Mouse (Mus musculus): ENCODE results near the gene B3gnt6.

Gene B3gnt6

DNA sequence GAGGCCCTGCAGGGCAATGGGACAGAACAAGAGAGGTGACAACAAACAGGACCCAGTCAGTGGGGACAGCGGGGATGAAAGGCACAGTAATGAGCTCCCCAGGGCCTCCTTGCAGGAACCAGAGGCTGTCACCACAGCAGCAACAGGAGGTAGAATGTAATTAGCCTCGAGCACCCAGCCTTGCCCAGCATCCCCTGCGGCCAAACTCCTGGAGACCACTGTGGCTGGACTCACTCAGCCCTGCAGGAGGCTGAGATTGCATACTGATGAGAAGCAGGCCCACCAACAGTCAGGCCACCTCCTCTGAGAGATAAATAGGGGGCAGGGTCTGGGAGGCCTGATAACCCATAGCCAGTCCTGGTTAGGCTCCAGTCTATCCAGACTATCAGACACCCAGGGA lies 49.5 kb downstream of the B3gnt6 start:
- no peak for DNase-seq (ENCODE audit: low spot score)

DNA sequence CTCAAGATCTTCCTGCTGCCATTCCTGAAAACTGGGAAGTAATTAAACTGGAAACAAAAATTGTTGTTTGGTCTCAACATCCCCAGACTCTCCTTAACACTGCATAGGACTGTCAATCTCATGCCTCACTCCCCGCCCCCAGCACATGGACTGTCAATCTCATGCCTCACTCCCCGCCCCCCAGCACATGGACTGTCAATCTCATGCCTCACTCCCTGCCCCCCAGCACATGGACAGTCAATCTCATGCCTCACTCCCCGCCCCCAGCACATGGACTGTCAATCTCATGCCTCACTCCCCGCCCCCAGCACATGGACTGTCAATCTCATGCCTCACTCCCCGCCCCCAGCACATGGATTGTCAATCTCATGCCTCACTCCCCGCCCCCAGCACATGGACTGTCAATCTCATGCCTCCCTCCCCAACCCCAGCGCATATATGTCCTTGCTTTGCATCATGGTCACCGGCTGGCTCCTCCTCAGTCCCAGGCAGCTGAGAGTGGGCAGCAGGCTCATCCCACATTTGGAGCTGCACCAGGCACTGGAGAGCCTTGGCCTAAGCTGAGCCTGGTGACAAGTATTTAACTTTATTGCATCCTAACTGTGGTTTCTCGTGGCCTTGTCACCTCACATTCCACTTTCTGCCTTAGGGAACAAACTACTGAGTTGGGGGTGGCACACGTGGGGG lies 50.4 kb downstream of the B3gnt6 start:
- no peak for DNase-seq (ENCODE audit: low spot score)

DNA sequence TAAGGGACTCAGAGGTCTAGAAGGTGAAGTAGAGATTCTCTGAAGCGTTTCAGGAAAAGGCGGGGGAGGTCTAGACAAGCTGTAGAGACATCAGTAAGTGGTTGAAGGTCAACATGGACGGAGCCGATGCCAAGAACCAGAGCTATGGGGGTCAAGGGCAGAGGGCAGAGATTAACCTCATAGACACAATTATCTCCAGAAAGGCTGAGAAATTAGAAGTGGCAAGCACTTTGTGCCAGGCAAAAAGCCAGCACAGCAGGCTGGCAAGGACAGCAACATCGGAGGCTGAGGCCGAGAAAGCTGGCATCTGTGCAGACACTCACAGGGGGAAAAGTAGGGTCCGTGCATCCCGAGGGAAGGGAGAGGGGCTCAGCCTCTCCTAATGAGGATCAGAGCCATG lies 51.5 kb downstream of the B3gnt6 start:
- DNase-seq (ENCODE audit: low spot score): no peak

DNA sequence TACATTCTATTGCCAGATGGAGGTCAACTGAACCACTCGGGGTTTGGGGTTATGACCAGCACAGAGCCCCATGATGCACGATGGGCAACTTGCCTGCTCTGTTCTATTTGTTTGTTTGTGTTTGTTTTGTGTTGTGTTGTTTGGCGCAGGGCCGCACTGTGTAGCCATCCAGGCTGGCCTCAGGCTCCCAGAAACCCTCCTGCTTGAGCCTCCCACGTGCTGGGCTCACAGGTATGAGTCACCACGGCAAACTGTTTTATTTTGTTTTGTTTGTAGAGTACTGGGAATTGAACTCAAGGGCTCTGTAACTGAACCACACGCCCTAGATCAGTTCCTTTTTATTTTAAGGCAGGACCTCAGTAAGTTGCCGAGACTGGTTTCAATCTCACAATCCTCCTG lies 52.8 kb downstream of the B3gnt6 start:
- no peak for DNase-seq (ENCODE audit: low spot score)

DNA sequence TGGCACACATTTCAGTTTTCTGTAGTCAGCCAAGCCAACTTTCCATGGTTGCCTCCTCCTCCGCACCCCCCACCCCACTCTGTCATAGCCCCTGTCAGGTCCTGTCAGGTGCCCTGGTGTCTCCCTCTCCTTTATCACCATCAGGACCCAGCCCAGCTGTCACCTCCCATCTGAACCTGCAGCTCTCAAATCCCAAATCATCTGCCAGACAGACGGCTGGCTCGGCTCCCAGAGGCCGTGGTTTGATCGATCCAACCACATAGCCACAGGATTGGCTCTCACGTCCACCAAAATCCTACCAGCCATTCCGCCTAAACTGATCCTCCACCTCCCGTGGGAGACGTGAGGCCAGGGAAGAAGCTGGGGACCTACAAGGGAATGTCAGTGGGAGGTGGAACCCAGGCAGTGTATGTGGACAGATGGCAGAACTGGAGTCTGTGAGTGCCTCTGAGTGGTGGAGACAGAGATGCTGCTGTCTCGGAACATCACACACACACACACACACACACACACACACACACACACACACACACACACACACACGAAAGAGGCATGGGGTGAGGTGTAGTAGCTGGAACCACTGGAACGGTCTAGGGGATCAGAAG lies 53.3 kb downstream of the B3gnt6 start:
- no peak for DNase-seq (ENCODE audit: low spot score)

DNA sequence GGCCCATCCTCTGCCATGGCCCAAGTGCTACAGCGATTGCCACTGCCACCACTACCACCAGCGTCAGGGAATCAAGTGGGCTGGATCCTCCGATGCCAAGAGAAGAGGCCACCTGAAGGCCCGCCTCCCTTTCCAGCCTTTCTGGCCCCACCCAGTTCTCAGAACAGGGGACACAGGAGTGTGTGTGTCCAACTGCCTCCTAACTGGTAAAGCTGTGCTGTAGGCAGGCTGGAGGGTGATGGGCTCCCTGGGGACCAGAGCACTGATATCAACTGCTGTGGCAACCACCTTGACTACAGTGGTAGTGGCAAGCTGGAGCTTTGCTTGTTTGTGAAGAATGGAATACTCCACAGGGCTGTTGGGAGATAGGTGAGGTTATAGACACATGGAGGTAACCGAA lies 53.9 kb downstream of the B3gnt6 start, which contains the start of gene Omp:
TSS of gene Omp (minus strand) at position 101 of the 400 bp plus-strand sequence.
- no peak for DNase-seq (ENCODE audit: low spot score)

DNA sequence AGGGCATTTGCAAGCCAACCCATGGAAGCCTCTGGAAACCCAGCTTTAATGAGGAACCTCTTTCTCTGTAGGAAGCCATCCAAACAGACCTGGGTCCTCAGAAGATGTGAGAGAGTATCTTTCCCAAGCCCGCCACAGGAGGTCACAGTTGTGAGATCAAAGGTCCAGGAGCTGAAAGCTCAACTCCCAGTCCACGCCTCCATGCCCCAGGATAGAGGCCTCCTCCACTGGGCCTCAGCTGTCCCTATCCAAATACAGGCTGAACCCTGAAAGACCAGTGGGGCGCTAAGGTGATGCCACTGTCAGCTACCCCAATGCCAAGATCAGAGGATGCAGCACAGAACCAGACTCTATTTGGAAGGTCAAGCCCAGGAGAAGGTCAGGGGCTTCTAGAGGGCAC lies 56.6 kb downstream of the B3gnt6 start:
- DNase-seq (ENCODE audit: low spot score): no peak

All from urinary bladder, postnatal 14 days (tissue).